Mouse (Mus musculus) hindlimb bud, embryonic 11.5 days (tissue): ENCODE results near the gene Rrad.
A peak's percentile ranks its signal among the peaks of the same experiment; 100 is the strongest.
"Not testable (repeated sequence)": the region's sequence is repeated elsewhere in the genome, so short reads cannot be mapped to it uniquely, and the experiment has no call there.

Experiments used
- DNase-seq: peaks from one replicate; pipeline ENCODE4 v3.0.0-alpha.2; 2012; ENCODE audit warnings: low read depth, low spot score; ENCODE audit errors: extremely low spot score

Rrad gene

GRCm38 (mm10) chr8:104630981-104631663 lies at the start of gene Rrad:
Rrad (minus strand) TSS chr8:104631327.
- no peak for DNase-seq

DNA sequence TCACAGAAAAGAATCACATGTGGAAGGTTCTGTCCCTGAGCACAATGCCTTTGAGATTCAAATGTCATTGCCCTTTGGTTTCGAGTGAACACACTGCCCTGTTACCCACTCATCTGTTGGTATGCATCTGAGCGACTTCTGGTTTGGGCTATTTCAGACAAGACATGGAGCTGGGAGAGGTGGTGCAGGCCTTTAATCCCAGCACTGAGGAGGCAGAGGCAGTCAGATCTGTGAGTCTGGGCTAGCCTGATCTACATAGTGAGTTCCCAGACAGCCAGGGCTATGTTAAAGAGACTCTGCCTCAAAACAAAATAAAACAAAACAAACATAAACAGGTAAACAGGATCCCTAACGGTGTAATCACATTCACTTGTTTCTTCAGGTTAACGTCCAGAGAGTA lies 24.5 kb upstream of the Rrad start:
- no peak for DNase-seq

GRCm38 (mm10) chr8:104654984-104655383 lies 23.9 kb upstream of the Rrad start:
- DNase-seq, result peak; percentile 89

DNA sequence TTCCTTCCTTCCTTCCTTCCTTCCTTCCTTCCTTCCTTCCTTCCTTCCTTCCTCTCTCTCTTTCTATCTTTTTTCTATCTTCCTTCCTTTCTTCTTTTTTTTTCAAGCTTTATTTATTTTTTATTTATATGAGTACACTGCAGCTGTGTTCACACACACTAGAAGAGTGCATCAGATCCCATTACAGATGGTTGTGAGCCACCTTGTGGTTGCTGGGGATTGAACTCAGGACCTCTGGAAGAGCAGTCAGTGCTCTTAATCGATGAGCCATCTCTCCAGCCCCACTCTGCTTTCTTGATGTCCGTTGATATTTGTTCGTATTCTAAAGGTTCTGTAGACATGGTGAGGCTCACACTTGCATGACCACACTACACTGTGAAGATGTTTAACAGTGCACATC lies 13.1 kb upstream of the Rrad start:
- DNase-seq, result not testable (repeated sequence)

DNA sequence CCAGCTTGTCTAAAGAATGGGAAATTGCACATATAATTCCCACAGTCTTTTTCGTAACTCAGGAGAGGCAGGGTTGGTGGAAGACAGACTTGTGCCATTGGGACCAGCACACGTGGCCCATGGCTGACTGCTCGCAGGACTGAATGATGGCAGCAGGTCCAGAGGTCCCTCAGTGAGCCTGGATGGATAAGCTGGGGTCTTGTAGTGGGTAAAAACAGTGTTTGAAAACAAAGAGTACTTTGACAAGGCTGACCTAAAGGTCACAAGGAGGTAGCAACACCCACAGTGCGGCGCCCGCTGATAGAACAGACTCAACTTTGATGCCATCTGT lies 11.2 kb upstream of the Rrad start:
- no peak for DNase-seq

DNA sequence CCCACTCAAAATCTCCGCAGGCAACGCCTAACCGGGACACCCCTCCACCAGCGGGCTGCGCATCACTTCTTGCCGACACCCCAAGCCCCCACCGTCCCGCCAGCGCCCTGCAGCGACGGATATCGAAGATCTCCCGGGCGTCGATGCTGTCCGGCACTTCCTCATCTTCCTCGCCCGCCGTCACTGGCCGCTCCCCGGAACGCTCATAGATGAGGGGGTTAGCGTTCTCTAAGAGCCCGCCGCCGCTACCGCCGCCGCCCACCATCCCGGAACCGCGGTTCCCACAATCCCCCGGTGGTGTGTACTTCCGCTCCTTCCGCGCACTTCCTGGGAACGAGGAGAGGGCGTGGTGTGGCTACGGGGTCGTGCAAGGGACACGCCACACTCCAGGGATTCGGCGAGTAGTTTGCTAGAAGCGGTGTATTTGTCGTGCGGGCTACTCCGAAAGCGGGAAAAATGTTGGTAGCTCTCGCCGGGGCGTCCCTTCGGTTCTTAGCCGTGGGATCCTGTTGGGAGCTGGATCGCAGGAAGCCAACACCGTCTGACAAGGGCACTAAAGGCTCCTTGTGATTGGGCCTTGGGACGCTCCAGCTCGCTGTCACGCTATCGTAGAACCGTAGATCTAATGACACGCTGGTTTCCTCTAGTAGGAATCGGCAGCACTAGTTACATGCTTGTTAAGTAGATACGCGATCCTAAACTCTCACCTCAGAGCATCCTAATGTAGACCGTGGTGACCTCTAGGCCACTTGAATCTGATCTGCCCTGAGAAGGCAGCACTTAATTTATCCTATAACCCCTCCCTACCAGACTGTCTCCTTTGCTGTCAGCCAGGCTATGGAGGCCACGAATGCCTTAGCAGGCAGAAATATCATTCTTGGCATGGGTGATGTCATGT lies 10.5 kb upstream of the Rrad start, which contains the start of gene Ciao2b:
TSS of gene Ciao2b (minus strand) at position 540 of the 898 bp plus-strand sequence.
- peak; percentile 42 for DNase-seq

- no peak for DNase-seq
Observed at GRCm38 (mm10) chr8:104640831-104641370, 9.8 kb upstream of the Rrad start.

DNA sequence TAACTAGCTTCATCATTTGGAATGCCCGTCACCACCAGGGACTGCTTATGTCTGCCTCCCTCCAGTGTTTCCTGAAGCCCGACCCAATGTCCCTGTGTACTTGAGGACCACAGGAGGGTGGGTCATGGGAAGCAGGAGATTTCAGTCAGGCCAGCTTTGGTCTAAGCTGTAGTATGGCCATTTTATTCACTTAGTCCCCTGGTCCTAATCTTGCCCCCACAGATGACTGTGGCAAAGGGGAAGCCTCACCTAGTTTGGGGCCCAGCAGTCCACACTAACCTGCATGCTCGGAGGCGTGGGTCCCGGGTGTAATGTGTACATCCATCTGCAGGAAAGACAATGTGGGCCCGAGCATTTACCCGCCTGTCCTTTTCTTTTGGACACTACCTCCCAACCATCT lies 9.1 kb upstream of the Rrad start:
- no peak for DNase-seq

DNA sequence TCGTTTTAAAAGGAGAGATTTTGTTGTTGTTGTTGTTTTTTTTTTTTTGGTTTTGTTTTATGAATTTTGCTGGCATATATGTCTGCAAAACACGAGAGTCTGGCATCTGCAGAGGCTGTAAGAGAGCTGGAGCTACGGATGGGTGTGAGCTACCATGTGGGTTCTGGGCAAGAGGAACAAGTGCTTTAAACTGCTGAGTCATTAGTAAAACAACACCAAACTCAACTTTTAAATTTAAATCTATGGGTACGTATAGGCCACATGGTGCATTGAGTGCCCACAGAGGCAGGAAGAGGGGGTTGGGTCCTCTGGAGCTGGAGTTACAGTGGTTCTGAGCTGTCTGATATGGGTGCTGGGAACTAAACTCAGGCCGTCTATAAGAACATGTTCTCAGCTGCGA lies 6.9 kb upstream of the Rrad start:
- DNase-seq, result no peak

GRCm38 (mm10) chr8:104635004-104635710 lies 4.0 kb upstream of the Rrad start:
- DNase-seq, result no peak

DNA sequence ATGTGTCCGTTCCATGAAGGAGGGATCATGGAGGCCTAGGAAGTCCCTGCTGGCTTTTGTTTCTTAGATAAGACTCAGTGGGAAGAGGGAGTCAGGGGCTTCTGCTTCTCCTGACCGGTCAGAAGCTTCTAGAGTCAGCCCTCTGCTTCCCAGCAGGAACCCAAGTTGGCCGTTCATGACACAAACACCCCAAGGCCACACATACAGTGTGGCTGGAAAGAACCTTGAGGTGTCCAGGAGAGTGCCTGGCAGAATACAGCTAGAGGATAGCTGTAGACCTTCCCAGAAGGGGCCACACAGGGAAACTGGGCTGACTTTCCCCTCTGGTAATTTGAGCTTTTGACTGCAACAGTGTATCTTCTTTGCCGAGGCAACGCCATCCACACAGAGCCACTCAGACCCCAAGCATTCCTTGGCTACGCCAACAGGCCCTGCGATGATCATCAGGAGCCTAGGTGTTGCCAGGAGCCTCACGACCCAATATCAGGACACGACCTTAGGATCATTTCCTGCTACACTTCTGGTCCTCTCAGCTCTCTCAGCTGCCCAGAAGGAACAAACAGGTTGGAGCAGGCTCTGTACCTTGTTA lies 2.1 kb upstream of the Rrad start:
- no peak for DNase-seq

DNA sequence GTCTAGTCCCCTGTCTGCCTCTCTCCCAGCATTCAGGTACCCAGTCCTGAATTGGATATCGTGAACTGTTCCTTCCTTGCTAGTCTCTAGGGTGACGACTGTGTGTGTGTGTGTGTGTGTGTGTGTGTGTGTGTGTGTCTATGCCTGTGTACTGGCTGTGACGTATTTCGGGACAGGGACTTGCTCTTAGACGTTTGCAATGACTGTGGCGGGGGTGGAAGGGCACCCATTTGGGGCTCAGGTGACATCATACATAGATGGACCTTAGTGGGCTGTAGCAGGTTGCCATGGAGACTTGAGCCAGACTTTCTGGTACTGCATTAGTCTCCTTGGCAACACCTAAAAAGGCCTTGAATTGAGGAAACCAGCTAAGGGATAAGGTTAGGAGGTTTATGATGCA lies 1.4 kb upstream of the Rrad start:
- no peak for DNase-seq

- DNase-seq, result no peak
Observed at GRCm38 (mm10) chr8:104631975-104632374, 848 bp upstream of the Rrad start.

DNA sequence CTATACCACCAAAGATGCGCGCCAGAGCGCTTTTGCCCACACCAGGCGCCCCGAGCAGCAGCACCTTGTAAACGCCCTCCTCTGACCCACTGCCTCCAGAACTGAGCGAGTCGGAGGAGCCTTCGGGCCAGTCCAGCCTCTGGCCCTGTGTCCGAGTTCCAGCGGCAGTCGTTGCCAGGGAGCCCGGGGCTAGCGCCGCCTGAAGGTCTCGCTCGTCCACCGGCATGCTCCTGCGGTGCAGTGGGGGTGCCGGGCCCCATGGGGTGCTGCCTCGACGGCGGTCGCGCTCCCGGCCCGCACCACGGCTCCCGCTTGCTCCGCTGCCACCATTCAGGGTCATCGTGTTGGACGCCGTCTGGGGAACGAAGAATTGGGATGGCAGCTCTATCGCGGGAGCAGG lies 553 bp downstream of the Rrad start:
- no peak for DNase-seq

- no peak for DNase-seq
Observed at GRCm38 (mm10) chr8:104630111-104630479, 1.0 kb downstream of the Rrad start.

DNA sequence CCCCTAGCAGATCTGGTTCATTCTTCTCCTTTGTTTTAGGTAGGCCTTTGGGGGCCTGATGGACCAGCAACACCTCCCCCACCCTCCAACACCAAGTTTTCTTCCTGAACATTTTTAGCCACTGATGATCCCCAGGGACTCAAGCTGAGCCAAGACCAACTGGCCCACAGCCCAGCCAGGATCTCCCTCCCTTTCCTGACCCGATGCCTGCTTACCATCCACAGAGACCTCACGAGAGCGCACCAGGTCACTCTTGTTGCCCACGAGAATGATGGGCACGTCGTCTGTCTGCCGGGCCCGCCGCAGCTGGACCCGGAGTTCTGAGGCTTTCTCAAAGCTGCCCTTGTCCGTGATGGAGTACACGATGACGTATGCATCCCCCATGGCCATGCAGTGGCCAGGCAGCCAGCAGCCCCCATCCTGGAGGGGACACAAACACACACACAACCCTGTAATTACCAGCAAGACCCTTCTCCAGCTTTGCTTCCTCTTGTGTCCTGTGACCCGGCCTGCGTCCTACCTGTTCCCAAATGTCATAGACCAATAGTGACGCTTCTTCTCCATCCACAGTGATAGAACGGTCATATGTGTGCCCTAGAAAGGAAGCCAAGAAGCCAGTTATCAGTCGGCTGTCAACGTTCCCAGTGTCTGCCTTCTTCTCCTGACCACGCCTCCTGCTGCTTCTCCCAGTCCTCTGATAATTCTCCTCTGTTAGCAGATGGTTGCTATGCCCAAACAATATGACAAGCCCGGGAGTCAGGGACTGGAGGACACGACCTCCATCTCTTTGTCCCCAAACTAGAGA lies 1.6 kb downstream of the Rrad start:
- no peak for DNase-seq

DNA sequence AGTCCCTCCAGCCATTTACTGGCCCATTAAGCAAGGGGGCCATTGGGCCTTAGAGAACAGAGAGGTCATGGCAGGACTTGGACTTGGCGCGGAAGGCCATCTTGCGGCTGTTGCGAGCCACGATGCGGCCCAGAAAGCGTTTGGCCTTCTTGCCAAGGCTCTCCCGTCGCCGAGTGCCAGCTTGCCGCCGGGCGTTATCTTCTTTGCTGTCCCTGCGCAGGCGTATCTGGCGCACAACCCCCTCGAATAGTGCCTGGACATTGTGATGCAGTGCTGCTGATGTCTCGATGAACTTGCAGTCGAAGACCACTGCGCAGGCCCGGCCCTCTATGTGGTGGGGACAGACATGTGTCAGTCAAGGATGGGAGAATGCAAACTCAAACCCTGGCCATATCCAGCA lies 2.7 kb downstream of the Rrad start:
- DNase-seq, result no peak

- DNase-seq, result no peak
Observed at GRCm38 (mm10) chr8:104627065-104627740, 3.9 kb downstream of the Rrad start.

- no peak for DNase-seq
Observed at GRCm38 (mm10) chr8:104624161-104624560, 7.0 kb downstream of the Rrad start, which contains the start of gene Cdh16. Cdh16 (minus strand) TSS chr8:104624396.

DNA sequence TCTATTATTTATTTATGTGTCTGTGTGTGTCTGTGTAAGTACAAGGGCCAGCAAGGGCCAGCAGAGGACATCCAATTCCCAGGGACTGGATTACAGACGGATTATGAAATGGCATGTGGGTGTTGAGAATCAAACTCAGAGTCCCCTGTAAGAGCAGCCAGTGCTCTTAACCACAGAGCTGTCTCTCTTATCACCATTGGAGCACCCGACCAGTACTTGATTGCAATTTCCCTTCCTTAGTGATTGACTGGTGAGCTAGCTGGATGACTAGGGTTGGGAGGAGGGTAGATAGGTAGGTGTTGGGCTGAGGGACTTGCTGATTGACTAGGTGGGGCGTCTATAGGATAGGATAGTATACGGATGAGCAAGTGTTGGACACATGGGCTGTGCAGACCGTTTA lies 10.4 kb downstream of the Rrad start:
- DNase-seq, result no peak
